Mouse (Mus musculus) heart, postnatal 4 days (tissue): Measurements from ENCODE around the gene Ptprn2. TPM values are rescaled to one million over a fixed set of nuclear protein-coding genes. Genes with fewer than 3 reads are reported as not detected.

ENCODE experiments used
- DNase-seq: peaks from one replicate; pipeline ENCODE4 v3.0.0; 2021
- total RNA-seq, 2 experiments: library from RNA; stranded (reverse); gene quantifications; 2 replicates each; pipeline ENCODE4 v1.2.3; 2021

Gene Ptprn2
- total RNA-seq, 2 experiments from 2014 or later: 0.29 to 0.34 TPM

- DNase-seq: no peak
These were observed 573.5 kb downstream of the Ptprn2 start for GRCm38 (mm10) chr12:117058975-117059374.

GRCm38 (mm10) chr12:117077664-117078063, 592.1 kb downstream of the Ptprn2 start:
- DNase-seq: no peak

DNA sequence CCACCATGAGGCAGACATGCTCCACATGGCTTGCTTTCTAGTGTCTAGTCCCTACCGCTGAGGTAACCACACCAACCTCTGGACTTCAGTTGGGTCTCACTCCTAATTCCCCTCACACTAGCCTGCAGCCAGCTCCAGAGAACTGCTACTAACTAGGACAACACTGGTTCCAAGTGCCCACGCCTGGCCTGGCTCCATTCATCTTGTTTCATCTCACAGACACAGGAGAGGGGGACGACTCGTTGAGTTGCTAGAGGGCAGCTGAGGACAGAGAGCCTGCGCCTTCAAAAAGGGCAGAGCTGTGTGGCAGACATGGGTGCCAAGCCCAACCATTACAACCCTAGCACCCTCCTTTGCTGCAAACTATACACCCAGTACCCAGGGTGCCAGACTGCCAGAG, 593.4 kb downstream of the Ptprn2 start:
- DNase-seq: no peak

DNA sequence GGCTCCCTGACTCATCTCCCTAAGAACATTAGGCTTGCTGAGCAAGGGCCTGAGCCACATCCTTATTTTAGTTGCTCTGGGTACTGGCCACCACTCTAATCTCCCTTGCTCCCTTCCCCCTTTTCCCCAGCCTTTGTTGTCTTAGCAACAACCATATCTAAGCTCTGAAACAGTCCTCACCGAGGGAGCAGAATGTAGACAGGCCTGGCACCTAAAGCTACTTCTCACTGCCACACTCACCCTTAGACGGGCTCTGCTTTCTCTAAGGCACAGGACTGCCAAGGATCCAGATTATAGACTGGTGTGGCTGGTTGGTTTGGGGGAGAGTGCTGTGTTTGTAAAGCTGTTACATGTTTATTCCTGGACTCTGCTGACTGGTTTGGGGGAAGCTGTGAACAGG, 594.2 kb downstream of the Ptprn2 start:
- no peak for DNase-seq

DNA sequence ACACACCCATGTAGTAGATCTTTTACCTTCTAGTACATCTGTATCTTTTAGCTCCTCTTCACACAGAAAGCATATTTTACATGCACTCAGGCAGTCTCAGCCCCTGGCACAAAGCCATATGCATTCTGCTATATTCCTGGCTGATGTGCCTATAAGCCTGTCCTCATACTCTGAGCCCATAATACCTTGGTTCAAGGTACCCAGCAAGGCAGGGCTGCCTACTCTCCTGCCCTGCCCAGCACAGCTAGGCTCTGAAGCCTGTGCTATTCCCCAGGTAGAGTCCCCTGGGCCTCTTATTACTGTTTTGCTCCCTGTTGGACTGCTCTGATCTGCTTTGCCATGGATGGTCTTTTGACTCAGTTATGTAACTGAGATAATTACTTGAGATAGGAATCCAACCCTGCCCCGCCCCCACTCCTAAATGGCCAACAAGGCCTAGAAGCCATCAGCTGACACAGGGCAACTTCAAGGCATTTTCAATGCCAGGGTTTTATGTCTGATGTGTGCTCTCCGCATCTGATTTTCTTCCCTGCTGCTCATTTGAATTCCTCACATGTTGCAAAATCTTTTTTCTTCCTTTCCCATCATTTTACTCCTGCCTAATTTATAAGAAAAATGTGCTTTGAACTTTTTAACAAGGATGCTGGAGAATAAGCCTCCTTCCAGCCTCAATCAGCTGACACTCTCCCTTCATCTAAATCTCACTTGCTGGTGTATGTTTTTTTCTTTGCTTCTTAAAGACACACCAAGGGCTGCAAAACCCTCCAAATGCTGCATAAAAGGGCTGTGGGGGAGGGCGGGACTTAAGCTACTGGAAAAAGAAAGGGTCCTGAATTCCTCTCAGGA, 598.6 kb downstream of the Ptprn2 start:
- no peak for DNase-seq

- DNase-seq: no peak
These were observed 599.3 kb downstream of the Ptprn2 start for GRCm38 (mm10) chr12:117084702-117085409.

DNA sequence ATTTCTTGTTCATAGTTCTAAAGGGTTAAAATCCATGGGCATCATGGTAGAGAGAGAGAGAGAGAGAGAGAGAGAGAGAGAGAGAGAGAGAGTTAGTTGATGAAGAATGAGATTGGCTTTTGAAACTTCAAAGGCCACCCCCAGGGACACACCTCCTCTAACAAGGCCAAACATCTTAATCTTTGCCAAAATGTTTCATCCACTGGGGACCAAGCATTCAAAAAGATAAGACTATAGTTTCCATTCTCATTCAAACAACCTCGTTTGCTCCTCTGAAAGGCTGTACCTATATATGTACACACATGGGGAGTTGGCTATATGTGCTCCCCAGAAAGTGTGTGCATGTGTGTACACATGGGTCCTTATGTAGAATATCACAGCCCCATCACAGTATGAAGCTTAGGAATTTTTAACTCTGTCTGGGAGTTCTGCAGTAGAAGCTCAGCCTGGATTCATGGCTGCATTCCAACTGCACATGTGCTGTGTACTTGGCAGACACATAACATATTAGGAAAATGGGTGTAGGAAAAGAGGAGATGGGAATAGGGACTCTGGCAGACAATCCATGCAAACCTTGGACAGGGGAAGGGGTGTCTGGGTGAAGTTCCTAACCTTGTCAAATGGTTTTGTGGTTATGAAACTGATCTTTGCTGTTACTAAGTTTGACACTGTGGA, 600.3 kb downstream of the Ptprn2 start:
- peak; percentile 55 for DNase-seq

DNA sequence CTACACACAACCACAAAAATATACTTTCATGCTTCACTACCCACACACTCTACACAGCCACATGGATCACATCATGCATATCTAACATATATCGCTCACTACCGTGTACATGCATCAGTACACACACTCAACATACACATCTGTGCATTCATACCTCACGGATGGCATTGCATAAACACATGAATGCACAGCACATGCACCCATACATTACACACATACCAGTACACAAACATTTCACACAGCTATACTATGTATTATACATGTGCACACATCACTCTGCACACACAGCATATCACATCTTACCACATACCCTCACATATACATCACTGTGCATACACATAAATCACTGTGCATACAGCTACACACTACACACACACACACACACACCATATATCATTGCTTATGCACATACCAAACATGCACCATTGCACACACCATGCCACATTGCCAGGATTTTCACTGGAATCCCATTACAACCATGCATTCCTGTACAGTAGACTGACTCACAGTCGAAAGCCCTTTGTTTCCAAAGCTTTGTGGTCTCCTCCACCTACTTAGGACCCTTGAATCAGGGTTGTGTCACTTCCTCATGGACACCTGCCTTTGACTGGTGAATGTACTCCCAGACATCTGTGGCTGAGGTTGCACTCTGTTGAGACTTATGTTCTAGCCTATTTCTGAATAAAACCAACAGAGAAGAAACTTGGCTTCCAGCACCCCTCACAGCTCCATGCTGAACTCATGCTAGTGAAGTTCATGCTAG, 607.0 kb downstream of the Ptprn2 start:
- no peak for DNase-seq

- DNase-seq: no peak
These were observed 610.4 kb downstream of the Ptprn2 start for GRCm38 (mm10) chr12:117095941-117096340.

- DNase-seq: no peak
These were observed 612.8 kb downstream of the Ptprn2 start for GRCm38 (mm10) chr12:117098295-117098694.

GRCm38 (mm10) chr12:117106696-117107095, 621.2 kb downstream of the Ptprn2 start:
- DNase-seq: no peak

GRCm38 (mm10) chr12:117107143-117107616, 621.7 kb downstream of the Ptprn2 start:
- peak; percentile 5 for DNase-seq

DNA sequence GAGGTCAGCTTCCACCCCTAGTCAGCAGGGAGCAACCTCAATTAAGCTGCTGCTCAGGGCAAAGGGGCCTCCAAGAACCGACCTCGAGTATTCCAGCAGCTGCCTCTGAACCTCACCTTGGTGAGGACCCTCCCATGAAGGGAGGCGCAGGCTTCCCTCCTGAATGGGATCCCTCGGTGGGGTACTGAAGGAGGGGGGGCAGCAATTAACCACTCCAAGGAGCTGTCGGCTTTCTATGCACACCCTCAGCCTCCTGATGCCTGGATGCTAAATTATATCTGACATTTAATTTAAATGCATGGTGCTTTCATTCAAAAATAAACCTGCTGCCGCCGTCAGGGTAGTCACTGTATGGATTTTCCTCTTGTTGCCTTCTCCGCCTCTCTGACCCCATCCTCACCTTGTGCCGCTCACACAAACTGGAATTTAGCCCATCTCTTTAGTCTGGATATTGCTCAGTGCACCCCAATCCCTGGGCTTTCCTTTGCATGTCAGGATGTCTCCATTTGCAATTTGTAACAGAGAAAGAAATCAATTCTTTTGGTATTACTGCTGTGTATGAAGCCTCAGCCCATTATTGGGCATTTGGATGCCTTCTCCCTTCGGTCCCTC, 629.8 kb downstream of the Ptprn2 start:
- no peak for DNase-seq

DNA sequence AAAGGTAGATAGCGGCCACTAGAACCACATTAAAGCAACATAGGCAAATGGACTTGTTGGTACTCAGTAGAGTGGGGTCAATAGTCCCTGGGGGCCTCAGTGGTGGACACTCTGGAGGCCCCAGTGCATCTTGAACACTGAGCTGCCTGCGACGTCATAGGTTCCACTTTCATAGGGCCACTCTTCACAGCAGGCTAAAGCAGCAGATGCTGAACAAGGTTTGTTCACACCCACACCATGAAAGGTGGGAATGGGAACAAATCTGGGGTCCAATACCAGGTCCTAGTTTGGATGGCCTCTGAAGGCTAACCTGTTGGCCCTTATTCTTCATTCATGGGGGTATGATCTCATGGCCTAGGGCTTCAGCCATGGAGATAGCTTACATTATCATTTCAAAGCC, 641.6 kb downstream of the Ptprn2 start:
- DNase-seq: no peak

- peak; percentile 21 for DNase-seq
These were observed 642.0 kb downstream of the Ptprn2 start for GRCm38 (mm10) chr12:117127485-117127884.

DNA sequence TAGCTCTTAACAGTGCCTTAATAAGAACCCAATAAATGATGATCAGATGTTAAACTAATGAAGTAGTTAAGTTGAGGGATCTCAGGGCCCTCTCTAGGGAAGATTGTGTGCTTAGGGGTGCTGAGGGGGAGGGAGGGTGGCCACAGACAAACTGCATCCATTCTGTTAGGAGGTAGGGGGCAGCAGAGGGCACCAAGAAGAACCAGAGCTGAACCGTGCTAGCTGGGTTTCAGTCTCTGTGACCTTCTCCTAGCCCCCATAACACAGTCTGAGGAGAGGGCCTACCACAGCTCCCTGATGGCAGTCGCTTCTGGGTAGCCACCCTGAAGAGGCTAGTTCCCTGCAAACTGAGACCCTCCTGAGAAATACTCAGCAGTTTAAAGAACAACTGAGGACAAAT, 646.6 kb downstream of the Ptprn2 start:
- DNase-seq: peak; percentile 41

GRCm38 (mm10) chr12:117135205-117135604, 649.7 kb downstream of the Ptprn2 start:
- DNase-seq: no peak

DNA sequence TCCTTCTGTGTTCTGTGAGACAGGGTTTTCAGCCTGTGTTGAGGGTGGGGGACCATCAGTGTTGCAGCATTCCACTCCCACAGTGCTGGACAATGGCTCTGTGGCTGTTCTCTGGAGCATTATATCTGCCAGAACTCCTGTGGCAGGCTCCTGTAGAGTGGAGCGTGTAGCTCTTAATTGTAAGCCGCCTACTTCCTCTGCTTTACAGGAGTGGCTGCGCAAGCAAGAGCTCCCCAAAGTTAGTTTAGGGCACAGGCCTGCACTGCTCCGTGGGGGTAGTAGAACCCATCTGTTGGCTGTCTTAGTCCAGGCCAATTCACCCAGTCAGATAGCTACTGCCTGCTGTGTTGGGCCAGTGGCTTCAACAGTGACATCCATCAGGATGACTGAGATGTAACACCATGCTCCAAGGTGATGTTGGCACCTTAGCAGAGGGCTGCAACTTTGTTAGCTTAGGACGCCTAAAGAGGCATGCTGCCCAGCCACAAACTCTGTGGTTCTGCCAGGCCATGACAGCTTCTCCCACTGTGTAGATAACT, 651.0 kb downstream of the Ptprn2 start:
- DNase-seq: no peak

DNA sequence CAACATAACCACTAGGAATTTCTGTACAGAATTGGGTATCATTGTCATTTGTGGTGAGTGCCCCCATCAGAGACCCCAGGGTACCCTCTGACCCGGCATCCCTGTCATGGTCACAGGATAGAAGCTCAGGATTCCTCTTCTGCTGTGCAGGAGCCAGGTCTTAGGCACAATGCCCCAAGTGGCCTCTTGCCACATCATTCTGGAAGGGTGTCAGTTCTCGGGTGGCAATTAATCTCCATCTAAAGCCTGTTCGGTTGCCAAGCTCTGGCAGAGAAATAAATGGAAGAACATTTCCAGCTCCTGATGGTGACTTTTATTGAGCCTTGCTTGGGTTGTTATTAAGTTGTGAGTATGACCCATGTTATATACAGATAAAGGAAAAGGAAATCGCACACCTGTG, 655.4 kb downstream of the Ptprn2 start:
- DNase-seq: no peak

DNA sequence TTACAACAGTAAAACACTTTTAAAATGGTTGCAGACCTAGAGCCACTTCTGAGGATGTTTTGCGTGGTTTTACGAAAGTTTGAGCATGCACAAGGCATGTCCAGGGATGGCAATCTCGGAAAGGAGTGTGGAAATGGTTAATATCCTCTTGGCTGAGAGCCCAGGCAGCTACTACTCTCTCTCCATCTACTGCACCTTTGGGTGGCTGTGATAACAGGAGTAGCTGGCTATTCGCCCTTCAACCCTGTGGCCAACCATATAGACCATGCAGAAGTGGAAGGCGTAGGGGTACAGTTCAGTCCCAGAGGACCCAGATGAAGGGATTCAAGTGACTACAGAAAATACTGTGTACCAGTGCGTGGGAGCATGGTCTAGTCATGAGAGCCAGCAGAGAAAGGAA, 655.9 kb downstream of the Ptprn2 start:
- no peak for DNase-seq

GRCm38 (mm10) chr12:117149176-117149575, 663.7 kb downstream of the Ptprn2 start:
- no peak for DNase-seq
